Mouse (Mus musculus) kidney, adult 2 months (tissue): ENCODE measurements around the gene Atoh8.

Experiments
- CTCF ChIP-seq: fragments of 200-500 bp; conservative IDR thresholded peaks from 2 replicates; pipeline ENCODE4 v1.5.1; 2011; ENCODE audit warnings: low read depth, mild to moderate bottlenecking, control low read depth, low read length, moderate library complexity, mixed read lengths; ENCODE audit not compliant: insufficient read depth, insufficient read length
- POLR2A ChIP-seq: fragments of 200-500 bp; IDR thresholded peaks from one replicate; pipeline ENCODE4 v1.6.1; 2011; ENCODE audit warnings: low read depth, low read length, control low read depth

DNA sequence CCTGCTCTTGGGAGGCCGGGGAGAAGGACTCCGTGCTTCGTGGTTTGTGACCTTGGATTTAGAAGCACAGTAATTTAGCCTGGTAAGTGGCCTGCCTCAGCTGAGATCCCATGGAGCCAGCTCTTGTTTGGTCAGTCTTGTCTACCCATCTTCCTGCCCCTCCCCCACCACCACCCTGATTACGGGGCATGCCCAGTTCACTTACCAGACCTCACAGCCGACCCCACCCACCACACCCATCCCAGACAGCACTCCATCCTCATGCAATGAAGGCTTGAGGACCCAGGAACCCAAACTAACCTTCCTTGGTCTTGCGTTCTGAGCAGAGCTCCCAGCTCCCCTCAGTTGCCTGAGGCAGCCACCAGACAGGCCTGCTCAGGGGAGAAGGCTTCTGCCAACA is 37.8 kb upstream of the Atoh8 start:
- TF ChIP-seq CTCF: no peak
- TF ChIP-seq POLR2A: no peak
